8 mouse cellular contexts compared by ENCODE assay signal in the genomic region with DNA sequence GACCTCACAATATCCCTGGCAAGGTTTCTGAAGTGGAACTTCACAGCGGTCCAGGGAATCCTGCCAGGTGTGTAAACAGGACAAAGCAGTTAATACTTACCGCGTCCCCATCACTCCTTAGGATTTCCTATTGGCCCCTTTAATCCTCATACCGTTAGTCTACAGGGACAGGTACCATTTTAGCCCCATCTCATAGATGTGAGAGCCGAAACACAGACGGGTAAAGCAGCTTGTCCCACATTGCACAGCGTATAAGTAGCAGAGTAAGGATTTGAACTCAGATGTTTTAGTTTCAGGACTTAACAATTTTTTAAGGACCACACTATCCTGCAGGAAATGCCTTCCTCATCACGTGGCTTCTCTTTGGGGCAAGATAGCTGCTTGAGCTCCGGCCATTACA. TPM values are rescaled to one million over a fixed set of nuclear protein-coding genes. Genes with fewer than 3 reads are reported as not detected.
DNase-seq lines count a peak whose midpoint lies in the region; ATAC-seq lines count a peak whose summit lies in the region.

No protein-coding gene starts in this region.

- 63% methylated on average over 9 of the region's 9 CpGs for WGBS in heart, embryonic 13.5 days
- WGBS in midbrain, embryonic 10.5 days = 86% methylated on average over 9 of the region's 9 CpGs
- WGBS in midbrain, embryonic 16.5 days = 84% methylated on average over 9 of the region's 9 CpGs
- 82% methylated on average over 9 of the region's 9 CpGs for WGBS in hindbrain, embryonic 16.5 days
- 61% methylated on average over 9 of the region's 9 CpGs for WGBS in stomach, embryonic 14.5 days

- H3K9ac ChIP-seq in heart, embryonic 13.5 days = peak overlapping the region; percentile 73
- no peak overlapping the region for H3K9ac ChIP-seq in midbrain, embryonic 16.5 days (ENCODE audit: low read depth, low read length)
- no peak overlapping the region; the same call in 1 of the 2 replicates for H3K9ac ChIP-seq in hindbrain, embryonic 16.5 days (ENCODE audit: low read depth, low read length)
- H3K9ac ChIP-seq in stomach, embryonic 14.5 days (replicated peaks; ENCODE audit: low read depth, low read length) = no peak overlapping the region

- H3K9me3 ChIP-seq in heart, embryonic 13.5 days = no peaks in the 10 kb centered on the region
- no peaks in the 10 kb centered on the region for H3K9me3 ChIP-seq in midbrain, embryonic 10.5 days (replicated peaks)
- H3K9me3 ChIP-seq in midbrain, embryonic 16.5 days (replicated peaks; ENCODE audit: control insufficient read depth, low read length, poor library complexity, severe bottlenecking) = no peaks in the 10 kb centered on the region
- no peaks in the 10 kb centered on the region for H3K9me3 ChIP-seq in hindbrain, embryonic 16.5 days (ENCODE audit: control insufficient read depth, low read length)
- no peaks in the 10 kb centered on the region for H3K9me3 ChIP-seq in stomach, embryonic 14.5 days (ENCODE audit: control insufficient read depth, low read depth, low read length)

- no peak for ATAC-seq in heart, embryonic 13.5 days (ENCODE audit: extremely low read depth, insufficient number of reproducible peaks, low FRiP score, low TSS enrichment)
- ATAC-seq in midbrain, embryonic 16.5 days = no peak
- ATAC-seq in hindbrain, embryonic 16.5 days = no peak
- no peak for ATAC-seq in stomach, embryonic 14.5 days (ENCODE audit: insufficient number of reproducible peaks, insufficient read depth, low FRiP score, low read depth)

- no peaks in the 10 kb centered on the region; the same call in 1 of the 2 replicates for H3K27me3 ChIP-seq in heart, embryonic 13.5 days (replicated peaks)
- H3K27me3 ChIP-seq in midbrain, embryonic 10.5 days (ENCODE audit: low read depth, poor library complexity, severe bottlenecking) = 0 out of 2 replicates have a peak, but pooled peaks cover 5% of the 10 kb centered on the region
- H3K27me3 ChIP-seq in midbrain, embryonic 16.5 days (ENCODE audit: control insufficient read depth, insufficient read depth, low read depth, low read length) = no peaks in the 10 kb centered on the region
- H3K27me3 ChIP-seq in hindbrain, embryonic 16.5 days (replicated peaks; ENCODE audit: control insufficient read depth, insufficient read depth, low read length) = no peaks in the 10 kb centered on the region
- no peaks in the 10 kb centered on the region for H3K27me3 ChIP-seq in stomach, embryonic 14.5 days (ENCODE audit: control insufficient read depth, insufficient read depth, low read length)

- H3K4me3 ChIP-seq in heart, embryonic 13.5 days = 0 out of 2 replicates have a peak overlapping the region, but pooled peaks have one; percentile 45
- peak overlapping the region; percentile 46; the same call in 1 of the 2 replicates for H3K4me3 ChIP-seq in midbrain, embryonic 10.5 days
- H3K4me3 ChIP-seq in midbrain, embryonic 16.5 days (ENCODE audit: low read depth, low read length) = no peak overlapping the region
- H3K4me3 ChIP-seq in hindbrain, embryonic 16.5 days (ENCODE audit: low read length) = no peak overlapping the region
- H3K4me3 ChIP-seq in stomach, embryonic 14.5 days (ENCODE audit: low read depth, low read length) = no peak overlapping the region

- DNase-seq in heart, adult 8-10 months (ENCODE audit: low spot score) = no peak
- DNase-seq in midbrain, embryonic 10.5 days (ENCODE audit: low spot score) = no peak
- DNase-seq in left cerebral cortex, adult 8-10 months (ENCODE audit: low spot score in 2 of 2) = no peak
- no peak for DNase-seq in urinary bladder, postnatal 14 days (ENCODE audit: low spot score)

- H3K27ac ChIP-seq in heart, embryonic 13.5 days (replicated peaks) = no peak overlapping the region
- peak overlapping the region; percentile 84 for H3K27ac ChIP-seq in midbrain, embryonic 10.5 days (replicated peaks)
- H3K27ac ChIP-seq in midbrain, embryonic 16.5 days (ENCODE audit: low read length) = no peak overlapping the region
- no peak overlapping the region for H3K27ac ChIP-seq in hindbrain, embryonic 16.5 days (ENCODE audit: low read depth, low read length)
- H3K27ac ChIP-seq in stomach, embryonic 14.5 days (ENCODE audit: low read length) = no peak overlapping the region; the same call in 1 of the 2 replicates

- peak overlapping the region; percentile 75 for H3K4me2 ChIP-seq in heart, embryonic 13.5 days
- H3K4me2 ChIP-seq in midbrain, embryonic 16.5 days (ENCODE audit: low read length) = no peak overlapping the region
- H3K4me2 ChIP-seq in hindbrain, embryonic 16.5 days (ENCODE audit: low read length) = peak overlapping the region; percentile 61
- H3K4me2 ChIP-seq in stomach, embryonic 14.5 days (replicated peaks; ENCODE audit: low read depth, low read length) = peak overlapping the region; percentile 38; the same call in 1 of the 2 replicates

- H3K36me3 ChIP-seq in heart, embryonic 13.5 days = no peaks in the 10 kb centered on the region
- H3K36me3 ChIP-seq in midbrain, embryonic 10.5 days = no peaks in the 10 kb centered on the region
- no peaks in the 10 kb centered on the region for H3K36me3 ChIP-seq in midbrain, embryonic 16.5 days (ENCODE audit: control insufficient read depth, insufficient read depth, low read length)
- no peaks in the 10 kb centered on the region for H3K36me3 ChIP-seq in hindbrain, embryonic 16.5 days (ENCODE audit: control insufficient read depth, insufficient read depth, low read length)
- no peaks in the 10 kb centered on the region for H3K36me3 ChIP-seq in stomach, embryonic 14.5 days (ENCODE audit: control insufficient read depth, insufficient read depth, low read length)

- peaks cover 46% of the 10 kb centered on the region for H3K4me1 ChIP-seq in heart, embryonic 13.5 days
- peaks cover 30% of the 10 kb centered on the region for H3K4me1 ChIP-seq in midbrain, embryonic 10.5 days
- peaks cover 3% of the 10 kb centered on the region; the same call in 1 of the 2 replicates for H3K4me1 ChIP-seq in midbrain, embryonic 16.5 days (ENCODE audit: control insufficient read depth, insufficient read depth, low read length)
- peaks cover 7% of the 10 kb centered on the region; the same call in 1 of the 2 replicates for H3K4me1 ChIP-seq in hindbrain, embryonic 16.5 days (ENCODE audit: control insufficient read depth, insufficient read depth, low read depth, low read length)
- H3K4me1 ChIP-seq in stomach, embryonic 14.5 days (ENCODE audit: control insufficient read depth, insufficient read depth, low read length) = peaks cover 11% of the 10 kb centered on the region; the same call in 1 of the 2 replicates

RNA-seq across cellular contexts. Expression of a gene that starts 5.5 kb away (rescaled TPM):
- 36.7 and 44.7 TPM in 2 replicates for polyA plus RNA-seq in heart, embryonic 13.5 days (2015; fragmentation: Nextera tagmentation; extraction: Ambion mirVana)
- 10 to 100 TPM in 2 of 4 experiments, 1 to 10 TPM in 2; 8.4 to 12.0 (median 10.3) TPM for total RNA-seq in heart, adult 8-10 months (2022)
- polyA plus RNA-seq in midbrain, embryonic 10.5 days (2016; fragmentation: Nextera tagmentation; extraction: Ambion mirVana) = 13.9 and 16.4 TPM in 2 replicates
- 58.1 and 58.7 TPM in 2 replicates for polyA plus RNA-seq in midbrain, embryonic 16.5 days (2015; fragmentation: Nextera tagmentation; extraction: Ambion mirVana)
- 59.2 and 68.9 TPM in 2 replicates for polyA plus RNA-seq in hindbrain, embryonic 16.5 days (2015; fragmentation: Nextera tagmentation; extraction: Ambion mirVana)
- polyA plus RNA-seq in stomach, embryonic 14.5 days (2014; fragmentation: Nextera tagmentation; extraction: Ambion mirVana) = 25.8 and 29.8 TPM in 2 replicates
- 10 to 100 TPM; 23.8 to 32.8 (median 30.7) TPM for total RNA-seq in left cerebral cortex, adult 8-10 months (2022)

RNA-seq across cellular contexts. Expression of a gene that starts 29.2 kb away (rescaled TPM):
- 414 and 475 TPM in 2 replicates for polyA plus RNA-seq in heart, embryonic 13.5 days (2015; fragmentation: Nextera tagmentation; extraction: Ambion mirVana)
- total RNA-seq in heart, adult 8-10 months (2022) = 100 to 1,000 TPM; 468 to 498 (median 480) TPM
- polyA plus RNA-seq in midbrain, embryonic 10.5 days (2016; fragmentation: Nextera tagmentation; extraction: Ambion mirVana) = 287 and 301 TPM in 2 replicates
- 291 and 294 TPM in 2 replicates for polyA plus RNA-seq in midbrain, embryonic 16.5 days (2015; fragmentation: Nextera tagmentation; extraction: Ambion mirVana)
- polyA plus RNA-seq in hindbrain, embryonic 16.5 days (2015; fragmentation: Nextera tagmentation; extraction: Ambion mirVana) = 300 and 327 TPM in 2 replicates
- 271 and 278 TPM in 2 replicates for polyA plus RNA-seq in stomach, embryonic 14.5 days (2014; fragmentation: Nextera tagmentation; extraction: Ambion mirVana)
- total RNA-seq in left cerebral cortex, adult 8-10 months (2022) = 100 to 1,000 TPM; 242 to 257 (median 249) TPM

Comparison
In these comparisons a context has a peak if more than half of its experiments do, and no peak if none do; other contexts are left out.
1. H3K4me3 ChIP-seq: peak in heart, embryonic 13.5 days (single experiment) and midbrain, embryonic 10.5 days (single experiment); none in midbrain, embryonic 16.5 days (single experiment), hindbrain, embryonic 16.5 days (single experiment) and stomach, embryonic 14.5 days (single experiment).